Mouse (Mus musculus) granulocyte monocyte progenitor cell, adult 5-6 weeks (primary cell): ENCODE results near the gene 1700010B08Rik. TPM values are rescaled to one million over a fixed set of nuclear protein-coding genes. Genes with fewer than 3 reads are reported as not detected.
A peak's percentile ranks its signal among the peaks of the same experiment; 100 is the strongest.
"Not testable (repeated sequence)": the region's sequence is repeated elsewhere in the genome, so short reads cannot be mapped to it uniquely, and the experiment has no call there.

ENCODE experiments used
- ATAC-seq: replicated peaks from 2 replicates; pipeline ENCODE4 v1.8.0; 2016; ENCODE audit warnings: mild to moderate bottlenecking, moderate TSS enrichment, inconsistent platforms; ENCODE audit not compliant: poor library complexity, severe bottlenecking
- total RNA-seq, 2 experiments: library from RNA; stranded (forward) in 1 of 2; stranded (reverse) in 1 of 2; fragments of 200-712, 200-1000 nt in 1 of 2; fragments of >200 nt in 1 of 2; fragmentation: Nextera tagmentation in 1 of 2; gene quantifications; 2 replicates each; pipeline ENCODE4 v1.2.3; 2014 to 2017

1700010B08Rik gene
- total RNA-seq (2014; fragmentation: Nextera tagmentation) = not detected in 2 replicates
- not detected in 2 replicates for total RNA-seq (2017)

DNA sequence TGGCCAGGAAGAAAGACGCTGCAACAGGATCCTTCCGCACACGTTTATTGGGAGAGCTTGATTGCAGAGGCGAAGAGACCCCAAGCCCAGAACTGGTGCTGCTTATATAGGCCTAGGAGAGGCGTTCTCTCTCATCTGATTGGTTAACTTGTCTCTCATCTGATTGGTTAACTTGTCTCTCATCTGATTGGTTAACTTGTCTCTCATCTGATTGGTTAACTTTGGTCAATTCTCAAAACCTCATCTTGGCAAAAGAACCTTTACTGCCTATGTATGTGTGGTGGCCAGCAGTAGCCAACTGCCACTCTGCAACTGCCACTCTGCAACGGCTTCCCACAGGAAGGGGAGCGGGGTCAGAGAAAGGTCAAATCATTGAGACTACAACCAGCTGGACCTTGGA lies at the start of gene 1700010B08Rik:
Gene 1700010B08Rik (plus strand): TSS at position 301 of the 400 bp plus-strand sequence.
- ATAC-seq = not testable (repeated sequence)

DNA sequence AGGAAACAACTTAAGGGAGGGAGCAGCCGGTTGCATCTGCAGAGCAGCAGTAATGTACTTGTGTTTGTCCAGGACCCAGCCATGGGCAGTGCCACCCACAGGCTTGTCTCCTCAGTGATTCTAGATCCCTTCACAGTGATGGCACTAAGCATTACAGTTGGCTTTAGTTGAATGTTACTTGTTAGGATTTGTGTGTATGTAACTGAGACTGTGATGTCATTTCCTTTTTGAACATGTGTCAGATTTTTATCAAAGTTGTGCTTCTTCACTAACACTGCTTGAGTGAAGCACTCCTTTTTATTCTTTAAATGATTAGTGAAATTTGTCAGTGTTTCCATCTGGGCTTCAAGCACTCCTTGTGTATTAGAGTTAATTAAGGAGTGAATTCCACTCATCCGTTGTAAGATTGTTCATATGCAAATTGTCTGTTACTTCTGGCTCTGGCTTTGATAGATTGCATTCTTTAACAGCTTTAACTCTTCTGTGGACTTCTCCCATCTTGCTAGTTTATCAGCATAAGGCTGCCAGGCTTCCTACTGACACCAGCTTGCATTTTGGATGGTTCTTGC lies 46.8 kb upstream of the 1700010B08Rik start:
- ATAC-seq = peak; percentile 32; the same call in 1 of the 2 replicates

DNA sequence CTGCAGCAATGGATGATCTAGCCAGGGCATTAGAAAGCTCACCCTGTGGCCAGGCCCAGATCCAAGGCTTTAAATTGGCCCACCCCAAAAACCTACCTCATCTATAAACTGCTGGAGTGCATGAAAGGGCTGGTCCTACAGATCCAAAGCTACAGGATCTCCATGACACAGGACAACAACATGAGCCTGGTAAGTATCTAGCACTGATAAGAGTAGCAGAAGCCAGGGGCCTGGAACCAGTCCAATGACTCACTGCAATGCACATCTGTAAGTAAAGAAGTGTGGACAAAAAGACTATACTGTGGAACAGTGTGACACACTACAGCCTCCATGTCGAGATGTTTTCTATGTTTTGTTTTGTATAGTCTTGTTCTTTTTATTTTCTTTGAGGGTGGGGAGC lies 45.7 kb upstream of the 1700010B08Rik start:
- ATAC-seq = no peak

DNA sequence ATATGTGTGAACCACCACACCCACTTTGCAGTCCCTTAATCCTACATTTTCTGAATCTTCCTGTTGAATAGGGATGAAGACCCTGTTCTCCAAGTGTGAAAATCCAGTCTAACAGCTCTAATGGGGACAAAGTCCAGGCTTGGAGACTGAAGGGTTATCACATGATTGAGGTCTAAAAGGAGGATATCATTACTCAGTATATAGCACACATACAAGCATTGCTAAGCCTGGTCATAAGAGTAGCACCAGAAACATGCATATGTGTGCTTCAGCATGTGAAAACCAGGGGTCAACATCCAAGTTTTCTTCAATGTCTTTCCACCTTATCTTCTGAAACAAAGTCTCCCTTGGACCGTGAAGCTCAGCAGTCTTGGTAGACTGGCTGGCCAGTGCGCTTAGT lies 40.6 kb upstream of the 1700010B08Rik start:
- ATAC-seq = no peak

DNA sequence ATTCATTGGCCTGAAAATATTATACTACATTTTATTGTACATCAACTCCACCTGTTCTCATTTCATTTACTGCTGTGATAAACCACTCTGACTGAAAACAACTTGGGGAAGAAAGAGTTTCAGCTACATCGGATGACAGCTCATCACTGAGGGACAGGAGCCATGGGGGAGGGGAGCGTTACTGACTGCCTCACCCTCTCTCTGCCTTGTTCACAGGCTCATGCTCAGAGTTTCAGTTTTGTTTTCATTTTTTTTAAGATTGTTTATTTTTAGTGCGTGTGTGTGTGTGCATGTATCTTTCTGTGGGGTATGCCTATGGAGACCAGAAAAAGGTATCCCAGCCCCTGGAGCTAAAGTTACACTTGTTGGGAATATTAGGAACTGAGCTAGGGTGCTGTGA lies 40.0 kb upstream of the 1700010B08Rik start:
- 0 out of 2 replicates have a peak, but pooled peaks have one; percentile 35 for ATAC-seq

DNA sequence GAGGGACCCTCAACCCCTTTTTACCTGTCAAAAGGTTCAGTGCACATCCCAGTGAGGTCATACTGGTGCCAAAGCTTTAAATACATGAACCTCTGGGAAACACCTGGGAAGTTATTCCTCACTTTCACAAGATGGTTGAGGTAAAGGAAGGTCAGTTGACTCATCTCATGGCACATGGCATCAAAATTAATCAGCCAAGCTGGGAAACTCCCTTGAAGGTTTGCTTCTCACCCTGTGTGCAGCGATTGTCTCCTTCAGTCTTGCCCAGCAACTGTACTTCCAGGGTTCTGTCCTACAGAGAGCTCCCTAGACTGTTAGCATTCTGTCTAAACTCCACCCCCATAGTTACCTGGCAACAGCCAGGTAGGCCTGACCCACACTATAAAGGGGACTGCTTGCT lies 39.1 kb upstream of the 1700010B08Rik start:
- no peak for ATAC-seq

DNA sequence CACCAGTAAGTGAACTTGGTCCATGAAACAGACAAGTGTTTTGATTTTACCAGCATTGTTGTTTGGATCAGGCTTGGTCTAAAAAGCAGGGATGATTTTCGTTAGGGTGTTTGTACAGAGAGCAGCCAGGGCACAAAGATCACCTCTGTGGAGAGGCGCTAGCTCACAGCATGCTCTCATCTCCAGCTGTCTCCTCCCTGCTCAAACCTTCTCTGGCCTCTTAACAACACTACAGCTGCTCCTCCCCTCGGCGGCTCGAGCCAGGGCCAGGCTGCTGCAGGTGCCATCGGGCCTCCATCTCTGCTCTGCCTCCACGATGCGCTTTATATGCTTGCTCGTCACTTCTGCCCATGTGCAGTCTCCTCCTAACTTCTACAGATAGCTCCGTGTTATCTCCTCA lies 36.4 kb upstream of the 1700010B08Rik start:
- no peak for ATAC-seq

DNA sequence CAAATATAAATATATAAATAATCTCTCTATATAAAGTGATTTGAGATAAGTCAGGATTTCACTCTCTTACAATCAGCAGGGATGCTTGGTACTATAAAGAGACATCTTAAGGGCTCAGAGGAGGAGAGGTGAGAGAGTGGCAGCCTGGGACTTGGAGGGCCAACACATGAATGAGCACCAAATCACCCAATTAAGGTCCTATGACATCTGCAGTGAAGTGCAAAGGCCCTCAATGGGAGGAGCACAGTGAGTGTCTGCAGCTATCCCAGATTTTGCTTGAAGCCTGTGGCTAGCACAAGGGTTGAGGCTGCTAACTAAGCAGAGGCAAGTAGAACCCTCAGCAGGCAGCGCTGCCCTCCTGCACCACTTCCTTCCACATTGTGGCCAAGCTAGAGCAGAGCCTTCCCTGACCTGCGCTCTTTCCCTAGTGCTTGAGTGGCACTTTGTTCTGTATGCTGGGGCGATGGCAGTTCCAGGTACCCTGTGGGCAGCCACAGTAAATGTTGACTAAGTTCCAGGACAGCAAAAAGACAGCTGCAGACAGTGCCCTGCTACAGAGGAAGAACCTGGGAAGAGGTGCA lies 33.3 kb upstream of the 1700010B08Rik start:
- peak; percentile 72 for ATAC-seq

DNA sequence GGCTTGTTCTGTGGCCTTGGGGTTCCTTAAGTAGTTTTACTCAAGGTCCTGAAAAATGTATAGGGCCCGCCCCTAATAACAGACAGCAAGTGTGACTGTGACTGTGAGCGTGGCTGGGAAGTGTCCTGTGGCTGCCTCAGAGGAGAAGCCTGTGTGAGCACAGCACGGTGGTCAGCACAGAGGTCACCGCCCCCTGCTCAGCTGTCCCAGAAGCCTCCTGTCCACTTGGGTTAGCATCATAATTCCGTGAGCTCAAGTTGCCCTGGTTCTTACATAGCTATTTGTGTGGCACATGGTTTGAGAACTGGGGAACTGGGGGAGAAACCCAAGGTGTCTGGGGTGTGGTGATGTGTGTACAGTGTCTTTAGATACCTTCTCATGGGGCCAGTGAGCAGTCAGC lies 31.9 kb upstream of the 1700010B08Rik start:
- ATAC-seq = no peak

DNA sequence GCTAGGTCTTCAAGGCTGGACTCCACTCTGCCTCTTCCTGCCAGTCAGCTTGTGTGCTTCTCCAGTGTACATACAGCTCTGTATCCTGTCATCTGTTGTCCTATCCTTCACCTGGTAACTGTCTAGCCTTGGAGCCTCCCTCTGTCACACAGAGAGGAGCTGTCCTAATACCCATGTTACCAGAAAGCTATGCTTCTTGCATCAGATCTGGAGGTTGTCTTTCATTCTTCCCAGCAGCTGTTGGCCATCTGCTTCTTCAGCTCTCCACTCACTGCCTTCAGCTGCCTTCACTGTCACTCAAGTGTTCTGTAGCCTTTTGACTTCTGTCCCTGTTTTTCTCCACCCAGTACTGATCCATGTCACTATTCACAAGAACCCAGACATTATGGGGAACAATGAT lies 29.4 kb upstream of the 1700010B08Rik start:
- no peak for ATAC-seq

DNA sequence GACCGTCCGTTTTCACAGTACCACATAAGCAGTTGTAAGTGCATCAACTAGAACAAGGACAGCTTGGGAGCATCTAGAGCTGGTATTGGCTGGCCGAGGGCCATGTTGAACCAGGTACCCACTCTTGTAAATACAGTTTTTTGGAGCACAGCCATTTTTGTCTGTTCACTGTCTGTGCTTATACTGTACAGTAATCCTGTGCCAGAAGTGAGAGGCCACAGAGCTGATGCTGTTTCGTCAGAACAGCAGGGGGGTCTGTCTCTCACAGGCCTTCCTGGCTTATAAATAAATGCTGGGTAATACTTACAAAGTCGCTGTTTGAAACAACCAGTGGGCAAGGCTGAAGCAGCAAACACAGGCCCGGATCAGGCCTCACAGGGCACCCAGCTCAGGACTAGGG lies 27.5 kb upstream of the 1700010B08Rik start:
- ATAC-seq = no peak

DNA sequence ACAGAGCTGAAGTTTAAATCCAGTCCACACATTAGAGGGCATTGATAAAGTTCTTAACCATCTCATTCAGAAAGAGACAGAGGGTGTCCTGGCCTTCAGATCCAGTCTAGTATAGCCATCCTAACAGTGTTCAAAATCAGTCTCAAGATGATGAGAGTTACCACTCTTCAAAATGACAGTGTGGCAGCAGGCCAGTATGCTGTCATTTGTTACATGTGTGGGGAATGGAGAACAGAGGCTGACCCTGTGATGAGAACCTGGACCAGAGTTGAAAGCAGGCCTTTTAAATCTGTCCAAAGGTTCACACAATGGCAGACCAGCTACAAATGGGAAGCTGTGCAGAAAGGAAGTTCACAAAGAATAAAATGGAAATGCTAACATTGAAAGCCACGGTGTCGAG lies 26.5 kb upstream of the 1700010B08Rik start:
- ATAC-seq = no peak

DNA sequence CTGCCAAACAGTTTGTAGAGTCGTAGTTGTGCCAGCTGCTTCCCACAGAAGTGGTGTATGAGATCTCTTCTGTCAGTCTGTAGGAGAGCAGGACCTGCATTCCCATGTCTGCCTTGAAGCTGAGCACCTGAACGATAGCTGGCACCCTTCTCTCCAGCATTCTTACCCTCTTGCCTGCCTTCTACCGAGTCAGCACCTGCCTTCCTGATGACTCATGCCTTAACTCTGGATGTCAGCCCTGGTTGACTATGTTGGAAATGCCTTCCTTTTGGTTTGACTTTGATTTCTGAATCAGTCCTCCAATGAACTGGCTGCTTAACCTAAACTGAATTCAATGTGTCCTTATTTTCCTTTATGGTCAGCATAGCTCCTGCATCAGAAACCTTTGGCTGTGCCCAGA lies 20.4 kb upstream of the 1700010B08Rik start:
- ATAC-seq = no peak

DNA sequence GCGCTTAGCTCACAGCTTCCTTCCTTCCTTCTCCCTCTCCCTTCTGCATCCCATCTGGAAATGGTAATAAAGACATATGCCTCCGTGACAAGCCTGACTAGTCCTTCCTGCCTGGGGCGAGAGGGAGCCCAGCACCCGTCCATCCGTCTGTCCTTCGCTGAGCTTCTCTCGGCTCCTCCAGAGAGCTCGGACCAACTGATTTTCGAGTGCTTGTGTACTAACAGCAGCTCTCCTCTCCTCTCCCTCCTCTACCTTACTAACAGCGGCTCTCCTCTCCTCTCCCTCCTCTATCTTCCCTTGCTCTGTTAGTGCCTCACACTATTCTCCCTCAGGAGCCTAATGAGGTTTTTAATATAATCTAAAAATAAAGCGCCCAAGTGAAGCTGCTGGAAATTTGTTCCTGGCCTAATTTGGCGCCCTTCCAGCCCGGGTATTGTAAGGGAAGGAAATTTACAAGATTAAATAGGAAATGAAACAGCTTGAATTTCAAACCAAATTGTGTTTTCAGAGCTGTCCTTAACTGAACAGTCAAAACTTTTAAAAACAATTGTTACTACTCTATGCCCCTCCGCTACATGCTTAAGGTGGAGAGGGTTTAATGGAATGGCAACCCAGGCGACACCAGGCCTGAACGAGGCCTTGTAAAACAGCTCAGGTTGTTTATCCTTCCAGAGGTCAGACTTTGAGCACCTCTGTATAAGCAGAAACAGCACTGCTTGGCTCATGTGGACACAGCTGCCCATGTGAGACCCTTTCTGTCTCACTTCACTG lies 16.9 kb upstream of the 1700010B08Rik start:
- ATAC-seq = 0 out of 2 replicates have a peak, but pooled peaks have one; percentile 15

DNA sequence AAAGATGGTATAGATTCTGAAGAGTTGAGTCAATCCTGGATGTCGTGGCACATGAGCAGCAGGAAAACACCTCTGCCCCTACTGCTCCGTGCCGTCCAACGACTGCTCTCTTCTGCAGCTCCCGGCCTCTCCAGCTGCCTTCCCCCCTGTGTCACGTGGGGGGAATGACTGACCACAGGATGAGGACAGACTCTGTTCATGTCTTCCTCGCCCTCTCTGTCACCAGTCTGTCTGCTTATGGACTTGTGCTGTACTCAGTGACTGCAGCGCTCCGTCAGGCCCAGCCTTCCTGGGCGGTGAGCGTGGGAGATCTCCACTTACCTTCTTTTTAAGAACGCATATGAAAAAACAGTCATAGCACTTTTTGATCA lies 16.4 kb upstream of the 1700010B08Rik start:
- peak; percentile 60 for ATAC-seq

DNA sequence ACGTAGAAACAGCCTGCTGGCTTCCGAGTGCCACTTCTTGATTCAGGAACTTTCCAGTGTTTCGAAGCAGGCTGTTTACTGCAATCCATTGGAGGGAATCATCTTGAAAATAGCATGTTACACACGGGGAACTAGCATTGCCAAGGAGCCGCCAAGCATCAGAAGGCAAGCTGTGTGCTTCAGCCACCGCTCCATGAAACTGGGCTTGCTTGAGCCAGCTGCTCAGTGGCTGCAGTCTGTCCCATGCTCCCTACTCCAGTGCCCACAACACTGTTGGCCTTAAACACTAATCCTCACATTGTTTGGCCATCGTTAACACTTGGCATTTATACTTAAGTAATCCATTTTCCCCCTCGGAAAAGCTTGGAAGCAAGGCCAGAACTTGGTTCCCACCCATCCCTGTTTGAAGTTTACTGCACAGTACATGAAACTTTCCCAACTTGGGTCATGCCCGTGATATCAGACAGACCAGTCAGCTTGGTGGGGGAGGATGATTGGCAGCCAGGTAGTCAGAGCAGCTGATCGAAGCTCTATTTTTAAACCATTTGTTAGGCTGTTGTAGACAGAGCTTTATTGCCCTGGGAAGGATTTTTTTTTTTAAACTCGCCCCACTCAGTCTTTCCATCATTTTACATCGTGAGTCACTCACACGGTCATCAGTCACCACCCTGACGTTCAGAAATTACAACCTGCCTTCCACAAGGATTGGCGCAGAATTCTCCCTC lies 13.2 kb upstream of the 1700010B08Rik start:
- no peak for ATAC-seq

DNA sequence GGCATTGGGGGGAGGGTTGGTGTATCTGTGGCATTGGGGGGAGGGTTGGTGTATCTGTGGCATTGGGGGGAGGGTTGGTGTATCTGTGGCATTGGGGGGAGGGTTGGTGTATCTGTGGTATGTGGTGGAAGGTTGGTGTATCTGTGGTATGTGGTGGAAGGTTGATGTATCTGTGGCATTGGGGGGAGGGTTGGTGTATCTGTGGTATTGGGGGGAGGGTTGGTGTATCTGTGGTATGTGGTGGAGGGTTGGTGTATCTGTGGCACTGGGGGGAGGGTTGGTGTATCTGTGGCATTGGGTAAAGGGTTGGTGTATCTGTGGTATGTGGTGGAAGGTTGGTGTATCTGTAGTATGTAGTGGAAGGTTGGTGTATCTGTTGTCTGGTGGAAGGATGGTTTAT lies 11.6 kb upstream of the 1700010B08Rik start:
- not testable (repeated sequence) for ATAC-seq

DNA sequence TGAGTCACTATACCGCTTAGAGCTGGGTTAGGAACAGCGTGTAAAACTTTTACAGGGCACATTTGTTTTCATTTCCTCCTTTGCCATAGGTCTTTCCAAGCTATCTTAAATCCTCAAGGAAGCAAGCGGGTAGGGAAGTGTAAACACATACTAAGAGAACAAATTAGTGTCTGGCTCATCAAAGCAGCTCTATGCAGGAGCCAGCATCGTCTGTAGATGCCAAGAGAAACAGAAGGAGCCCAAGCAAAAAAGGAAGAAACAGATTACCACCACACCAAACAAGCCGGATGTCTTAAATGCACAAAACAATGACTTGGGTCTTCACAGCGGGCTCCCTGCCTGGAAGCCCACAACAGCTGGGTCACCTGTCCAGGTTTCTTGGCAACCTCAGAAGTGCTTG lies 9.0 kb upstream of the 1700010B08Rik start:
- ATAC-seq = no peak

DNA sequence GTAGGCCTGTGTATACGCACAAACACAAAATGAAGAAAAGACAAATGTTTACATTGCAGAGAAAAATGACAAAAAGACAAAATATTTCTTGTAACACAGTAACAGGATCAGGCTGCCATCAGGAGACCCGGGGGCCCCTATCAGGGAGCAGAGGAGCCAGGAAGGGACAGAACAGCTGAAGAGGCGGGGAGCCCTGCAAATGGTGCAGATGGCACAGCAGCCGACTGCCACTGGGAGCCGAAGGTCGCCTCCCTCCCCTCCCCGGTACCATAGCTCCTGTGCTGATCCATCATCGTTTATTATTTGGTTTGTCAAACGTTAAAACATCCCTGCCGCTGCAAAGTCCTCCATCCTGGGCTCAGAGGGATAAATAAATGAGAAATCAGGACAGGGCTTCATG lies 6.6 kb upstream of the 1700010B08Rik start:
- ATAC-seq = no peak

DNA sequence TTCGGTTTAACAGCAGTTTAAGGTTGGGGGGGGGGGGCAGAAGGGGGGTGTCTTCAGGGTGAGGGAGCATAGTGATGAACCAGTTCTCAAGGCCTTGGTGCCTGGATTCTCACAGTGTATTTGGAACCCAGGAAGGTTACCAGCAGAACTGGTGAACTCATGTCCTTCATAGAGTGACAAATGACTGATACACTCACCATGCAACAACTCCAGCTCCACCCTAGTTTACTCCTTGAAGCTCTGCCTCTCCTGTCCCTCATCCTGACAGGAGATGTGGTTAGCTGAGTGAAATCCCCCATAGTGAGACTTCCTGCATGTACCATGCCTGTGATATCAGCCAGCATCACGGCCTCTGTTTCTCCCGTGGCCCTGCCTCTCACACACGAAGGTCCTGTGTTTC lies 6.0 kb upstream of the 1700010B08Rik start:
- no peak for ATAC-seq

DNA sequence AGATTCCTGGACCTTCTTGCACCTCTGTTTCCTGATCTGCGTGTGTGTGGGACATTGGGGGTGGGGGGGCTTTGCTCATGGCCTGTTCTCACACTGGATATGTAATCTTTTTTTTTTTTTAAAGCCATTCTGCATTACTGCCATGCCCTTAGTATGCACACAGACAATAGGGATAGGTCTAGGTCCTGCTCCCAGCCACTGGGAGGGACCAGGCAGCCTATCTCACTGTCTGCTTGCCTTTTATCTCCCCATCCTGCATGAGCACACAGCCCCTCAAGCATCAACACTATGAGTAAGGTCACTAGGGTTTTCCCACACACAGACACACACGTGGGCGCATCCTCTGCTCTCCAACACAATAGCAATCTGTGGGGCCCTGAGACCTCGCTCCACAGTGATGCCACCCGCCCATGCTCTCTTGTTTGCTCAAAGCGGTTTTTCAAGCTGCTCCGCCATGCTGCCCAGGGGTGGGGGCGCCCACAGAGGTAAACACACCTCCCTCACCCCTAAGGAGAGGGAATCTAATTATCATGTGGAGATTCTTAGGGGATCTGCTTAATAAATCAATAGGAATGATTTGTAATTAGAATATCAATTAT lies 4.5 kb upstream of the 1700010B08Rik start:
- no peak for ATAC-seq
